Mouse (Mus musculus): ENCODE measurements around the gene P4ha2.

P4ha2 gene

GRCm38 (mm10) chr11:54100045-54100691 lies at the start of gene P4ha2:
P4ha2 (plus strand) TSS chr11:54100095.
- TF ChIP-seq GATA4 (IDR thresholded peaks at IDR 0.05; ENCODE audit: insufficient replicate concordance, low read length), result no peak

- TF ChIP-seq GATA4 (IDR thresholded peaks at IDR 0.05; ENCODE audit: insufficient replicate concordance, low read length), result no peak
Measured at GRCm38 (mm10) chr11:54050205-54050604, 49.7 kb upstream of the P4ha2 start.

GRCm38 (mm10) chr11:54051161-54051560 lies 48.7 kb upstream of the P4ha2 start:
- TF ChIP-seq GATA4 (IDR thresholded peaks at IDR 0.05; ENCODE audit: insufficient replicate concordance, low read length), result no peak

GRCm38 (mm10) chr11:54052128-54052527 lies 47.8 kb upstream of the P4ha2 start:
- no peak for TF ChIP-seq GATA4 (IDR thresholded peaks at IDR 0.05; ENCODE audit: insufficient replicate concordance, low read length)

- TF ChIP-seq GATA4 (IDR thresholded peaks at IDR 0.05; ENCODE audit: insufficient replicate concordance, low read length), result no peak
Measured at GRCm38 (mm10) chr11:54053090-54053489, 46.8 kb upstream of the P4ha2 start.

GRCm38 (mm10) chr11:54054257-54054656 lies 45.6 kb upstream of the P4ha2 start:
- TF ChIP-seq GATA4 (IDR thresholded peaks at IDR 0.05; ENCODE audit: insufficient replicate concordance, low read length), result no peak

- no peak for TF ChIP-seq GATA4 (IDR thresholded peaks at IDR 0.05; ENCODE audit: insufficient replicate concordance, low read length)
Measured at GRCm38 (mm10) chr11:54056132-54056531, 43.8 kb upstream of the P4ha2 start.

GRCm38 (mm10) chr11:54057428-54057827 lies 42.5 kb upstream of the P4ha2 start:
- TF ChIP-seq GATA4 (IDR thresholded peaks at IDR 0.05; ENCODE audit: insufficient replicate concordance, low read length), result no peak

GRCm38 (mm10) chr11:54058056-54058617 lies 41.8 kb upstream of the P4ha2 start:
- TF ChIP-seq GATA4 (IDR thresholded peaks at IDR 0.05; ENCODE audit: insufficient replicate concordance, low read length), result no peak

GRCm38 (mm10) chr11:54058643-54059042 lies 41.3 kb upstream of the P4ha2 start:
- no peak for TF ChIP-seq GATA4 (IDR thresholded peaks at IDR 0.05; ENCODE audit: insufficient replicate concordance, low read length)

- TF ChIP-seq GATA4 (IDR thresholded peaks at IDR 0.05; ENCODE audit: insufficient replicate concordance, low read length), result no peak
Measured at GRCm38 (mm10) chr11:54059526-54059925, 40.4 kb upstream of the P4ha2 start.

GRCm38 (mm10) chr11:54060316-54060715 lies 39.6 kb upstream of the P4ha2 start:
- TF ChIP-seq GATA4 (IDR thresholded peaks at IDR 0.05; ENCODE audit: insufficient replicate concordance, low read length), result no peak

GRCm38 (mm10) chr11:54062086-54062752 lies 37.7 kb upstream of the P4ha2 start:
- TF ChIP-seq GATA4 (IDR thresholded peaks at IDR 0.05; ENCODE audit: insufficient replicate concordance, low read length), result no peak

- no peak for TF ChIP-seq GATA4 (IDR thresholded peaks at IDR 0.05; ENCODE audit: insufficient replicate concordance, low read length)
Measured at GRCm38 (mm10) chr11:54062753-54063471, 37.0 kb upstream of the P4ha2 start.

- no peak for TF ChIP-seq GATA4 (IDR thresholded peaks at IDR 0.05; ENCODE audit: insufficient replicate concordance, low read length)
Measured at GRCm38 (mm10) chr11:54063472-54063775, 36.5 kb upstream of the P4ha2 start.

- TF ChIP-seq GATA4 (IDR thresholded peaks at IDR 0.05; ENCODE audit: insufficient replicate concordance, low read length), result no peak
Measured at GRCm38 (mm10) chr11:54064412-54064978, 35.4 kb upstream of the P4ha2 start.

All from liver, adult (tissue).